Mouse (Mus musculus): ENCODE data around the gene Vmn1r198.
"Not testable (repeated sequence)": the region's sequence is repeated elsewhere in the genome, so short reads cannot be mapped to it uniquely, and the experiment has no call there.

The Vmn1r198 gene

GRCm38 (mm10) chr13:22350064-22350463, at the start of gene Vmn1r198:
TSS of gene Vmn1r198 (plus strand) at chr13:22350364.
- no peak for DNase-seq (ENCODE audit: low spot score in 2 of 2)

DNA sequence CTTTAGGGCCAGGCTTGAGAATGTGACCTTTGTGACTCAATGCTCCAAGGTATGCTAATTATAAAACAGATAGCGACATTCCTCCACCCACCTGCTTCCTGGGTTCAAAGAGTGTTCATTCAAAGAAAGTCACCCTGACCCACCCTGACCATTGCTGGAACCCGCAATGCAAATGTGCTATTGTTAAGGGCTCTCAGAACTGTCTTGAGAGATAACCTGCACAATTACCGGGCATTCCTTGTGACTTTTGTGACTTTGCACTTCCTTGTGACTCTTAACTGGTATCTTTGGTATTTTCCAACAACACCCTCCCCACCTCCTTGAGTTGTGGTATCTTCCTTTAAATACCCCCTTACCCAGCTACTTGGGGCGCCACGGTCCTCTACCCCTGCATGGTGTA, 42.1 kb upstream of the Vmn1r198 start:
- not testable (repeated sequence) for DNase-seq (ENCODE audit: low spot score in 2 of 2)

- DNase-seq (ENCODE audit: low spot score in 2 of 2) = no peak
Measured at GRCm38 (mm10) chr13:22315361-22315760, 34.8 kb upstream of the Vmn1r198 start.

DNA sequence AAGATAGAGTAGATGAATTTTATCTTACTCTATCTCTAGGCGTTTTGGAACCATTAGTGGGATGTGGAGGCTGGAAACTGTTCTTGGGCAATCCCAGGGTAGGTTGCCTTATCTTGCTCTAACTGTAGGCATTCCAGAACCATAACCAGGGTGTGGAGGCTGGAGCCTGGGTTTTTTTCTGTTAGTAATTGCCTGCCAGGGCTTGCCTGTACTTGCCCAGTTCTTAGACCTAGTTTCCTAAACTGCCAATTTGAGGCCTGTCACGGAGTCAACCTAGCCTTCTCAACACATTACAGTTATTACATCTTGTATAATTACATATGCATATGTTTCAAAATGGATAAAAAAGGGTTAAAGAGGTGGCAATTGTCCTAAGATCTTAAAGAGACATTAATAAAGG, 32.8 kb upstream of the Vmn1r198 start:
- DNase-seq (ENCODE audit: low spot score in 2 of 2) = no peak

- no peak for DNase-seq (ENCODE audit: low spot score in 2 of 2)
Measured at GRCm38 (mm10) chr13:22320091-22320490, 30.1 kb upstream of the Vmn1r198 start.

GRCm38 (mm10) chr13:22324289-22324688, 25.9 kb upstream of the Vmn1r198 start, which contains the start of gene Vmn1r197:
TSS of gene Vmn1r197 (plus strand) at chr13:22324589.
- no peak for DNase-seq (ENCODE audit: low spot score in 2 of 2)

DNA sequence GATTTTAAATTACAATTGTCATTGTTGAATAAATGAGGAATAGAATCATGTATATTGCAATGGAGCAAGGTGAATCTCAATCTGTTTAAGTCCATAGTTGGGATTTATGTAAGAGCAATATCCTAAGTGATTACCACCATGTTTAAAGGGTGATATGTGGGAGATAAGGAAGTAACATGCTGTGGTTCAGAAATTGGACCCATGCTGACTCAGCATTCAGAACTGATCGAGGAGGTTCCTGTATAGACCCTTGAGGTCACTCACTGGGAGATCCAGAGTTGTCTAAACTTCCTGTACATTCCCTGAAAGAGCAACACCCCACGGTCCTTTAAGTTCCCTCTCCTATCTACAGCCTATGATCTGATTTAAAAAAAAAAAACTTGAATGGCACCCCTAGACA, 16.9 kb upstream of the Vmn1r198 start:
- no peak for DNase-seq (ENCODE audit: low spot score in 2 of 2)

- DNase-seq (ENCODE audit: low spot score in 2 of 2) = no peak
Measured at GRCm38 (mm10) chr13:22335565-22335964, 14.6 kb upstream of the Vmn1r198 start.

GRCm38 (mm10) chr13:22350813-22351212, 649 bp downstream of the Vmn1r198 start:
- no peak for DNase-seq (ENCODE audit: low spot score in 2 of 2)

DNA sequence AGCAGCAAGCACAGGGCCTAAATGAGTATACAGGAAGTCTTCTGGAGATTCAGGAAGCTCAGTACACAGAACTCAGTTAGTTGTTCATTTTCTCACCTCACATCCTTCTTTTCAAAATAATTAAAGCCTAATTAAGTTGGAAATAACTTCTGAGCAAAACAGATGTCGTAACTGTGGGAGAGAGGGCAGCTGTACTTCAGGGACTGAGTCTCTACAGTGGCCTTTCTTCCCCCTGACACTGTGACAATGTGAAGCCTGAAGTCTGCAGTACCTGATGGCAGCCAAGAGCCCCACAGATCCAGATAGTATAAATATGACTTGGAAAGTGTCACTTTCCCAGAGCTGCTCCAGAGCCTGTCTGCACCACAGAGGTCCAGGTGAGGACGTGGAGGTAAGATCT, 29.4 kb downstream of the Vmn1r198 start, which contains the start of gene Vmn1r199:
Gene Vmn1r199, plus strand, starts transcription at position 301 of the 400 bp plus-strand sequence.
- DNase-seq (ENCODE audit: low spot score in 2 of 2) = no peak

GRCm38 (mm10) chr13:22381128-22381527, 31.0 kb downstream of the Vmn1r198 start:
- DNase-seq (ENCODE audit: low spot score in 2 of 2) = peak; percentile 19 to 41

DNA sequence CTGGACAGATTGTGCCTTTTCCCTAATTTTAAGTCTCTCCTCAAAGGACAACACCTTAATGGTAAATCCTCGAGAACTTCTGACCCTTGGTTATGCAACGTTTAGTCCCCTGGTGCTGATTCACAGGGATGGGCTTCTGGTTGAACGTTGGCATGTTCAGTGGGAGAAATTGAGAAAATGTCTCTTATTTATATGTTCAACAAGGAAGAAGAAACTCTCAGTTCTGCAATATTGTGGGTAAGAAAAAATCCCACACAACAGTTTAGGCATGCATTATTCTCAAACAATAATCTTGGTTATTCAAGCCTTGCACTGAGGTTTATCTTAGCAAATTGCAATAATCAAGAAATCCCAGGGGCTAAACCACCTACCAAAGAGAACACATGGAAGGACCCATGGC, 33.2 kb downstream of the Vmn1r198 start:
- DNase-seq (ENCODE audit: low spot score in 2 of 2) = no peak

DNA sequence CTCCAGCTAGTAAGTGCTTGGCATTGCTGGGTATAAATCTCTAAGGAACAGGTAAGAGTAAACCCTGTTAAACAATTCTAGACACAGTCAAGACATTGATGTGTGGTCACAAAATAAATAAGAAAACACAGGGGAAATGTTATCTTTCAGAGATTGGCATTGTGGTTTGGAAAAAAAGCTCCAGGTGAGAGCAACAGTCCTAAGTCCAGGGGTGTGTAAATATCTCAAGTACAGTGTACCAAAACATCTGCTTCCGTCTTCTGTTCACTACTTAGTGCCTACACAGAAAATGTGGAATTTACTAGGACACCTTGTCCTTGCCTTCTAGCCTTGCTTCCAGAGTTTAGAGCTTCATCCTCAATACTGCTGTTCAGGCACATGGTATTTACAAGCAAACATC, 36.9 kb downstream of the Vmn1r198 start:
- DNase-seq (ENCODE audit: low spot score in 2 of 2) = no peak

- no peak for DNase-seq (ENCODE audit: low spot score in 2 of 2)
Measured at GRCm38 (mm10) chr13:22390073-22390472, 39.9 kb downstream of the Vmn1r198 start, which contains the start of gene Vmn1r200. TSS of gene Vmn1r200 (plus strand) at chr13:22390373.

DNA sequence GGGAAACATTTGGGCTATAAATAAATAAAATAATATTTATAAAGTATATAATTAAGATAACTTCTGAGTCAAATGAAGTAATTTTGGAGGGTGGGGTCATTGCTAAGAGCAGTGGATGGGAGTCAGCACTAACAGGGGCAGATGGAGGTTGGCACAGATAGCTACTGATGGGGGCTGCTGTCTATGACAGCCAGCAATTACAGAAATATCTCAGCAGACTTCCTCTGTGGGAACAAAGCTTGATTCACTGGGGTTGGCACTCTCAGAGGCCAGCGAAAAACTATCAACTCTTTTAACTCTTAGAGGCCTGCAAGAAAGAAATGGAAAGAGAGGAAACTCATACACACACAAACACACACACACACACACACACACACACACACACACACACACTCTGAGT, 52.8 kb downstream of the Vmn1r198 start:
- no peak for DNase-seq (ENCODE audit: low spot score in 2 of 2)
